Mouse (Mus musculus) CD4-positive, CD25-positive, alpha-beta regulatory T cell, adult 4 months (primary cell): Measurements from ENCODE around the gene Lgr5. TPM values are rescaled to one million over a fixed set of nuclear protein-coding genes. Genes with fewer than 3 reads are reported as not detected.
A peak's percentile ranks its signal among the peaks of the same experiment; 100 is the strongest.

Experiments
- ATAC-seq: one replicate; pipeline ENCODE4 v1.8.0; 2017
- polyA plus RNA-seq, 2 experiments: library from polyadenylated mRNA; unstranded; fragments of 100-300 nt; shearing (Covaris generic); gene quantifications; one replicate each; pipeline ENCODE4 v1.2.1; 2017

The Lgr5 gene
- polyA plus RNA-seq, 2 experiments from 2014 or later: 0.23 TPM; not detected in 1

- ATAC-seq: no peak
Measured at GRCm38 (mm10) chr10:115492956-115493777, 94.4 kb downstream of the Lgr5 start.

GRCm38 (mm10) chr10:115491803-115492510 is 95.6 kb downstream of the Lgr5 start:
- no peak for ATAC-seq

DNA sequence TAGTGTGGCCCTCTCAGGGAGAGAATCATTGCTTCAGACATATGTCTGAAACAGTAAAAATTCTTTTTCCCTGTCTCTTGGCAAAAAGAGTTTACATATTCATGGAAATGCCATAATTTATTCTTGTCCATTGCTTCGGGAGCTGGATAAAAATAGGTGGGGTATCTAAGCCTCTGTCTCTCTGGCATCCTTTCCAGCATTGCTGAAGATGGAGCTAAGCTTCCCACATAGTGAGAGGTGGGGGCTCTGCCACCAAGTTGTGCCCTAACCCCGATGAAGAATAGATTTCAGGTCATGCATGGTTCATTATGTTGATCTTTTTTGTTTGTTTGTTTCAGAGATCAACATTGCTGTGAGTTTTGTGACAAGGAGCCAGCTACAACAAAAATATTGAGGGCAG is 102.0 kb downstream of the Lgr5 start:
- ATAC-seq: no peak

DNA sequence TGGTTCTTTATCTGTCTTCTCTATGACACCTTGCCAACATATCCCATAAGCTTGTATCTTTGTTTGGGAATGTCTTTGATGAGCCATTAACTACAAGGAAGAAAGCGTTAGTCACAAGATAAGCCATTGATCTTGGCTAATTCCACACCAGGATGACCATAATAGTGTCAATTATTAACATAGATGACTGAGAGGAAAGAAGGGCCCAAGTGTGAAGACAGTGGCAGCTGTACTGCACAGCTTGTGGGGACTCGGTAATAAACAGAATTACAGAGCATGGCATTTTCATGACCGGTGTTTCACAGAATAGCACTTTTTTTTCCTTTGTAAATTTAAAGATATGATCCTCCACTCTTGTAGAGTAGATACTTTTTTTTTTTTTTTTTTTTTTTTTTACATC is 102.9 kb downstream of the Lgr5 start:
- no peak for ATAC-seq

DNA sequence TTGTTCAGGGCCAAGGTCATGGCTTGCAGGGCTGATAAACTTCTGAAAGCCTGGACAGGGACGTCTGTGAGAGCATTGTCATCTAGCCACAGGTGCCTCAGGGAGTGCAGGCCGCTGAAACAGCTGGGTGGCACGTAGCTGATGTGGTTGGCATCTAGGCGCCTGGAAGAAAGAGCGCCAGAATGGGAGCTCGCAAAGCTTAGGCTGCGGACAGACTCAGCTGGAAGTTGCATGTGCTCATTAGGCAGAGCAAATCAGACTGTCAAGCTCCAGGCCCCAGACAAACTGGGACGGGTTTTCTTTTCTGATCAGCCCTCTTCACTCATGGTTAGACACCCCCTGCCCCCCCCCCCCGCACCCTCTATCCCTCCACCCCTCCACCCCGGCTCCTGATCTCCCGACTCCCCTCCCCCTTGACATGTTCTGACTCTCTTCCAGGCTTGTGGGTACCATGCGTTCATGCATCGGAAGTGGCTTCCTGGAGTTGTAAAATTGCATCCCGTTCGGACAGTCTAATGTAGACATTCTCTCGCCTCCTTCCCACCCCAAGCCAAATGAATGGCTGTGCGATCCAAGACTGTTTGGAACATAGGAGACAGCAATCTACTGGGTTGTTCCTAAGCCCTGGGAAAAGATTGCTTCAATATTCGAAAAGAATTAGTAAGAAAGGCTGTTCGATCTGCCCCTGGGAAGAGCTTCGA is 109.0 kb downstream of the Lgr5 start:
- no peak for ATAC-seq

DNA sequence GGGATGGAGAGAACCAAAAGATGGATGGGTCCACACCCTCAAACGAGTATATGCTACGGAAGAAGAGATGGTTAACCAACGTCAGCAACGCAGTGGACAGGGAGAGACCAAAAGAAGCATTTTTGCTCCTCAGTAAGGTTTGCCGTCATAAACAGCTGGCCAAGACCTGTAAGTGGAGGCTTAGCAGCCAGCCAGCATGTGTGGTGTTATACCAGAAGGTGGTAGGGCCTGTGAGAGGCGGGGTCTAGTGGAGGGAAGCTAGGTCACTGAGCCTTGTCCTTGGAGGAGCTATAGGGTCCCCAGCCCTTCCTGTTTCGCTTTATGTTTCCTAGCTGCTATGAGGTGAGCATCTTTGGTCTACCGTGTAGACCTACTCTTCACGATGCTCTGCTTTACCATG is 111.1 kb downstream of the Lgr5 start:
- no peak for ATAC-seq

- ATAC-seq: no peak
Measured at GRCm38 (mm10) chr10:115475000-115475550, 112.5 kb downstream of the Lgr5 start.

GRCm38 (mm10) chr10:115473213-115473961 is 114.2 kb downstream of the Lgr5 start:
- no peak for ATAC-seq

DNA sequence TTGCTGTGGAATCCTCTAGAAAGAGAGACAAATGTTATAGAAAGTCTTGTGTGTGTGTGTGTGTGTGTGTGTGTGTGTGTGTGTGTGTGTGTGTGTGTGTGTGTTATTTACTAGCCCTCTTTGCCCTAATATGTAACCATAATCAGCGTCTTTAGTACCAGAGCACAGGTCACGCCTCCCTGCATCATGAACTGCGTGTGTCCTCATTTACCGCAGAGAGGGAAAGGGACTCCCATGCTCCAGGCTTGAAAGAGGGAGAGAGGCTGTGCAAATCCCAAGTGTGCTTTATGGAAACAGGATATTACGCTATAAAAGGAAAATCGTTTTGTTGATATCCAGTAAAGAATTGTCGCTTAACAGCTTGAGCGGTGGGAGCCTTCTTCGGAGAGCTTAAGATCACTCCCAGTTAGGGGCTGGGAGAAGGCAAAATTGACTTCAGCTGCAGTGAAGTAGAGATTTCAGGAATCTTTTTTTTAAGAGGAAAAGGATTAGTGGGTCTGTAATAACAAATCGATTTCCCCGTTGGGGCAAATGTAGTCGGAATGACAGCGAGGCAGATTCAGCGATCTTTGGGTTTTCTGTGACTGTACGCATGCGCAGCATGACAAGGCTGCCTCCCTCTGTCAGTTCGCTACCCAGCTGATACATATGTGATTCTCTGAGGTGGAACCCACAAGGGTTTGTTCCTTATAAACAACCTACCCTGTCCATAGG is 116.8 kb downstream of the Lgr5 start:
- ATAC-seq: no peak

GRCm38 (mm10) chr10:115469040-115469439 is 118.5 kb downstream of the Lgr5 start:
- ATAC-seq: no peak

DNA sequence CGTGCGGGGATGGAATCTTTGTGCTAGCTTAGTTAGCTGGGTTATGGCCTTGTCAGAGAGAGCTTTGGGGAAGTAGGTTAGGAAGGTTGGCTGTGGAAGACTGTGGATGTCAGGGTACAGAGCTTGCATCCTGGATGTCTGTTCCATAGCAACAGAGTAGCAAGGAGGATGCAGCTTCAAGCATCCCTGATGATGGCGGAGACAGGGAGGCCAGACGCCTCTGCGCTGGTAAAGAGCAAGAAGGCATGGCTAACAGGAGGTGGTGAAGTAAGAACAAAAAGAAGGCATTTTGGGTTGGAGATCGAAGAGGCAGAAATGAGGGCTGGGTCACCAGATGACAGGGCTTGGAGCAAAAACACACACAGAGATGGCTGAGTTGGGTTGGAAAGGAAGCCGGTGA is 118.9 kb downstream of the Lgr5 start:
- no peak for ATAC-seq

DNA sequence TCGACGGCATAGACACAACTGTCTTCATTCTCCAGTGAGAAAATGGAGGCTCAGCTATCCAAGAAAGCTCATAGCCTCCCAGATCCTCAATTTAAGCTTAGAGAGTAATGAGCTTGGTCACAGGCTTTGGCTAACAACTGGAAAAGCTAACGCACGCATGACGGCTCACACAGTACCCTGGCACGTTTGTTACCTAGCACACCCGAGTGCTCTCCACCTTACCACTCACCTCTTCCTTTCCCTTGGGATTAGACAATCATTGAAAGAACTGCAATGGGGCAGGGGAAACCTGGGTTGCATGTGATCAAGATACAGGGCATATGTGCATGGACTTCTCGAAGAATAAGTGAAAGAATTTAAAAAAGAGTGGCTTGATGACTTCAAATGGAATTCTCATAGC is 119.6 kb downstream of the Lgr5 start:
- ATAC-seq: no peak

GRCm38 (mm10) chr10:115465778-115466177 is 121.8 kb downstream of the Lgr5 start:
- no peak for ATAC-seq

- ATAC-seq: no peak
Measured at GRCm38 (mm10) chr10:115465072-115465471, 122.5 kb downstream of the Lgr5 start.

- no peak for ATAC-seq
Measured at GRCm38 (mm10) chr10:115462646-115463045, 124.9 kb downstream of the Lgr5 start.

GRCm38 (mm10) chr10:115457368-115458021 is 130.1 kb downstream of the Lgr5 start:
- ATAC-seq: no peak

DNA sequence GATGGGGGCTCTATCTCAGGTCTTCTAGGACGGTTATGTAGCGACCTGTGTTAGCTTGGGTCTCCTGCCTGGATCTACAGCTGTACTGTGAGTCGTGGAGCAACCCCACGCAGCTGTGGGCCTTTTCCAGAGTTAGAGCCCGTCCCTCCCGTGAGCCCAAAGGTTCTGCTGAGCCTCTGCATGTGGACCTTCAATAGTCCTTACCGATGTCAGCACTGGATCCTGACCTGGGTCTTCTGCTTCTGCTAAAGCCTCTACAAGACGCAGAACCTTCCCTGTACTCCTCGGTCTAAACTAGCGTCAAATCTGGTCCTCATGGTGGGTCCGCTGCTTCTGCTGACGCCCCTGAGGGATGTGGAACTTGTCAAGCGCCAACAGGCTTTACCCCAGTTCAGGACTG is 139.0 kb downstream of the Lgr5 start:
- ATAC-seq: no peak

GRCm38 (mm10) chr10:115437286-115437685 is 150.3 kb downstream of the Lgr5 start:
- ATAC-seq: no peak

- no peak for ATAC-seq
Measured at GRCm38 (mm10) chr10:115425351-115425750, 162.2 kb downstream of the Lgr5 start.

GRCm38 (mm10) chr10:115421976-115422375 is 165.6 kb downstream of the Lgr5 start:
- no peak for ATAC-seq

GRCm38 (mm10) chr10:115414056-115414455 is 173.5 kb downstream of the Lgr5 start:
- ATAC-seq: peak; percentile 71
